Comparison of ENCODE assay signal across 8 mouse cellular contexts in the genomic region with DNA sequence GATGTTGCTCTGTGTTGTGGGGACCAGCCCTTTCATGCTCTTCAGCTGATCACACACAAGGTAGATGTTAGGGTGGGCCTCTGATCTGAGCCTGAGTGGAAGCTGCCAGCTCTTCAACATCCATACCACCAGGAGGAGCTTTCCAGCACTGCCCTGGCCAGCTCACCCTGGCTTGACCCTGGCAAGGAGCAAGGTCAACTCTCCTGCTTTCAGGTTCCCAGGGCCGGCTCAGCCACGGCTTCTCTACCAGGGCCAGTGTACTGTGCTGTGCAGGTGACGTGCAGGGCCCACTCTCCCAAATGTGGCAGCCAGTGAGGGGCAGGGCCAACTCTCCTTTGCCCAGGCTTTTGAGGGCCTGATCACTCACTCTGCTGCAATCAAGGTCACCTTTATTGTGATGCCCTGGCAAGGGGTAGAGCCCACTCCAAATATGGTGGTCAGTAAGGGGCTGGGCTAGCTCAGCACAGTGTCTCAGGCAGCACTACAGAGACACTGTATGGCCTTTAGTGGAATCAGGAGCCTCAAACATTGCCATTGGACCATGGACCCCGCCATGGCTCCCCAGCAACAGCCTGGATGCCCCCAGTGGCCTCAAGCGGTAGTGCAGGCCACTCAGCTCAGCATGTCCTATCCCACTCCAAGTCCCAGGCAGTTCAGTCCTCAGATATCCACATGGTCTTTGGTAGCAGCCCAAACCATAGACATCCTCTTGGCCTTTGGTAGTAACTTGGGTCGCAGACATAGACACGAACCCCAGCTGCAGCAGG. TPM values are rescaled to one million over a fixed set of nuclear protein-coding genes. Genes with fewer than 3 reads are reported as not detected.
DNase-seq lines count a peak whose midpoint lies in the region; ATAC-seq and TF ChIP-seq lines count a peak whose summit lies in the region.

No protein-coding gene starts in this region.

- ATAC-seq in megakaryocyte progenitor cell, adult 5-6 weeks (replicated peaks; ENCODE audit: poor library complexity): peak; percentile 89
- ATAC-seq in frontal cortex, adult (ENCODE audit: low TSS enrichment): no peak

- peak; percentile 15 to 36 for DNase-seq in cerebellum, postnatal 25 days
- DNase-seq in cerebellum, adult 9-11 months: no peak
- DNase-seq in lung, adult 2 months: peak; percentile 17
- DNase-seq in lung, postnatal 25 days (ENCODE audit: low spot score): no peak
- peak; percentile 64 for DNase-seq in embryo, embryonic 10.5 days (ENCODE audit: low spot score)
- no peak for DNase-seq in layer of hippocampus, adult 11-12 months (ENCODE audit: low spot score)

- 69% methylated on average over 7 of the region's 7 CpGs for WGBS in lung, adult 2 months

- no peak overlapping the region for H3K4me3 ChIP-seq in lung, adult 2 months (replicated peaks; ENCODE audit: extremely low read depth, low read depth, low read length)

- TF ChIP-seq POLR2A in lung, adult 2 months (IDR thresholded peaks at IDR 0.05; ENCODE audit: borderline replicate concordance, extremely low read depth, low read depth, low read length): no peak

- peak; percentile 86 for TF ChIP-seq CTCF in lung, adult 2 months (IDR thresholded peaks at IDR 0.05; ENCODE audit: insufficient read depth, low read length)

- H3K4me1 ChIP-seq in lung, adult 2 months (ENCODE audit: control insufficient read depth, insufficient read depth, low read length): no peaks in the 10 kb centered on the region

RNA-seq across cellular contexts. Expression of a gene that starts 24.0 kb away (rescaled TPM):
- 3.8 and 4.0 TPM in 2 replicates for polyA plus RNA-seq in lung, adult 2 months (2012; rRNA removed)
- total RNA-seq in megakaryocyte progenitor cell, adult 5-6 weeks (2015): not detected in 2 replicates
- total RNA-seq in megakaryocyte progenitor cell, adult 5-6 weeks (2017): not detected in 2 replicates

Comparison
In these comparisons a context has a peak if more than half of its experiments do, and no peak if none do; other contexts are left out.
1. DNase-seq: peak in cerebellum, postnatal 25 days (2 of 2), lung, adult 2 months (single experiment) and embryo, embryonic 10.5 days (single experiment); none in cerebellum, adult 9-11 months (single experiment), lung, postnatal 25 days (single experiment) and layer of hippocampus, adult 11-12 months (single experiment).